Mouse (Mus musculus): ENCODE measurements around the gene Actn1. TPM values are rescaled to one million over a fixed set of nuclear protein-coding genes. Genes with fewer than 3 reads are reported as not detected.

Actn1 gene
- polyA plus RNA-seq, 1 experiment: 95.8 TPM

- DNase-seq (ENCODE audit: extremely low spot score in 1 of 2, low spot score in 1 of 2): peak in 1 of 2 experiments; percentile 84
Measured at GRCm38 (mm10) chr12:80198487-80198886, 61.7 kb downstream of the Actn1 start.

GRCm38 (mm10) chr12:80197343-80197742 lies 62.8 kb downstream of the Actn1 start:
- peak in 1 of 2 experiments; percentile 47 for DNase-seq (ENCODE audit: extremely low spot score in 1 of 2, low spot score in 1 of 2)

- no peak for DNase-seq (ENCODE audit: extremely low spot score in 1 of 2, low spot score in 1 of 2)
Measured at GRCm38 (mm10) chr12:80191806-80192205, 68.4 kb downstream of the Actn1 start.

- DNase-seq (ENCODE audit: extremely low spot score in 1 of 2, low spot score in 1 of 2): no peak
Measured at GRCm38 (mm10) chr12:80191371-80191770, 68.8 kb downstream of the Actn1 start.

- no peak for DNase-seq (ENCODE audit: extremely low spot score in 1 of 2, low spot score in 1 of 2)
Measured at GRCm38 (mm10) chr12:80190915-80191314, 69.3 kb downstream of the Actn1 start.

- no peak for DNase-seq (ENCODE audit: extremely low spot score in 1 of 2, low spot score in 1 of 2)
Measured at GRCm38 (mm10) chr12:80184041-80184440, 76.1 kb downstream of the Actn1 start.

GRCm38 (mm10) chr12:80181831-80182230 lies 78.3 kb downstream of the Actn1 start:
- DNase-seq (ENCODE audit: extremely low spot score in 1 of 2, low spot score in 1 of 2): no peak

- peak in 1 of 2 experiments; percentile 42 for DNase-seq (ENCODE audit: extremely low spot score in 1 of 2, low spot score in 1 of 2)
Measured at GRCm38 (mm10) chr12:80178035-80178434, 82.1 kb downstream of the Actn1 start.

GRCm38 (mm10) chr12:80168736-80169135 lies 91.4 kb downstream of the Actn1 start:
- DNase-seq (ENCODE audit: extremely low spot score in 1 of 2, low spot score in 1 of 2): peak in 1 of 2 experiments; percentile 22

- peak; percentile 53 to 87 for DNase-seq (ENCODE audit: extremely low spot score in 1 of 2, low spot score in 1 of 2)
Measured at GRCm38 (mm10) chr12:80168178-80168686, 91.9 kb downstream of the Actn1 start.

- DNase-seq (ENCODE audit: extremely low spot score in 1 of 2, low spot score in 1 of 2): no peak
Measured at GRCm38 (mm10) chr12:80167321-80167720, 92.8 kb downstream of the Actn1 start.

GRCm38 (mm10) chr12:80166651-80167050 lies 93.5 kb downstream of the Actn1 start:
- DNase-seq (ENCODE audit: extremely low spot score in 1 of 2, low spot score in 1 of 2): peak in 1 of 2 experiments; percentile 33

GRCm38 (mm10) chr12:80164526-80164925 lies 95.6 kb downstream of the Actn1 start:
- DNase-seq (ENCODE audit: extremely low spot score in 1 of 2, low spot score in 1 of 2): no peak

- DNase-seq (ENCODE audit: extremely low spot score in 1 of 2, low spot score in 1 of 2): no peak
Measured at GRCm38 (mm10) chr12:80162448-80162847, 97.7 kb downstream of the Actn1 start.

GRCm38 (mm10) chr12:80157675-80158074 lies 102.5 kb downstream of the Actn1 start:
- DNase-seq (ENCODE audit: extremely low spot score in 1 of 2, low spot score in 1 of 2): peak in 1 of 2 experiments; percentile 68

- peak in 1 of 2 experiments; percentile 70 for DNase-seq (ENCODE audit: extremely low spot score in 1 of 2, low spot score in 1 of 2)
Measured at GRCm38 (mm10) chr12:80153687-80154326, 106.4 kb downstream of the Actn1 start.

- DNase-seq (ENCODE audit: extremely low spot score in 1 of 2, low spot score in 1 of 2): no peak
Measured at GRCm38 (mm10) chr12:80153078-80153477, 107.1 kb downstream of the Actn1 start.

GRCm38 (mm10) chr12:80151821-80152220 lies 108.3 kb downstream of the Actn1 start:
- DNase-seq (ENCODE audit: extremely low spot score in 1 of 2, low spot score in 1 of 2): no peak

GRCm38 (mm10) chr12:80150624-80151023 lies 109.5 kb downstream of the Actn1 start:
- DNase-seq (ENCODE audit: extremely low spot score in 1 of 2, low spot score in 1 of 2): no peak

- no peak for DNase-seq (ENCODE audit: extremely low spot score in 1 of 2, low spot score in 1 of 2)
Measured at GRCm38 (mm10) chr12:80147563-80148214, 112.5 kb downstream of the Actn1 start.

- DNase-seq (ENCODE audit: extremely low spot score in 1 of 2, low spot score in 1 of 2): peak in 1 of 2 experiments; percentile 83
Measured at GRCm38 (mm10) chr12:80146227-80147223, 113.6 kb downstream of the Actn1 start.

Data from frontal cortex, adult 2 months (tissue).